Comparison of ENCODE assay signal across 8 mouse cellular contexts in genomic region chr10:20954221-20954620, GRCm38 (mm10). TPM values are rescaled to one million over a fixed set of nuclear protein-coding genes. Genes with fewer than 3 reads are reported as not detected.
DNase-seq lines count a peak whose midpoint lies in the region; ATAC-seq and TF ChIP-seq lines count a peak whose summit lies in the region.

No protein-coding gene starts in this region.

- peak; percentile 61 for ATAC-seq in erythroid progenitor cell, adult 5-6 weeks (replicated peaks; ENCODE audit: low FRiP score, poor library complexity, severe bottlenecking)
- ATAC-seq in hindbrain, embryonic 11.5 days (ENCODE audit: low FRiP score): 0 out of 2 replicates have a peak, but pooled peaks have one; percentile 1

- peak overlapping the region; percentile 51 to 56 for H3K4me3 ChIP-seq in ES-E14 (ENCODE audit: insufficient read depth in 1 of 2, low read depth in 1 of 2, low read length in 2 of 2, poor library complexity in 1 of 2, severe bottlenecking in 1 of 2)
- H3K4me3 ChIP-seq in hindbrain, embryonic 11.5 days (ENCODE audit: low read depth, low read length): peak overlapping the region; percentile 21

- no peaks in the 10 kb centered on the region for H3K27me3 ChIP-seq in hindbrain, embryonic 11.5 days (ENCODE audit: control insufficient read depth, insufficient read depth, low read length)

- peak overlapping the region; percentile 34 for H3K4me2 ChIP-seq in hindbrain, embryonic 11.5 days (replicated peaks; ENCODE audit: low read depth, low read length)

- DNase-seq in ES-E14 (ENCODE audit: low read depth, low spot score): peak; percentile 78
- peak; percentile 97 for DNase-seq in brain, embryonic 14.5 days (ENCODE audit: low read depth)
- DNase-seq in hindbrain, embryonic 11.5 days (ENCODE audit: low spot score): peak; percentile 88
- DNase-seq in layer of hippocampus, postnatal 14 days (ENCODE audit: low spot score in 2 of 2): peak; percentile 68 to 79
- peak; percentile 25 for DNase-seq in lung, postnatal 14 days
- DNase-seq in right cerebral cortex, postnatal 10 days (ENCODE audit: low spot score in 2 of 2): peak; percentile 91 to 92
- no peak for DNase-seq in adipocyte (ENCODE audit: low spot score)

- H3K4me1 ChIP-seq in ES-E14 (ENCODE audit: control insufficient read depth in 2 of 2, insufficient read depth in 2 of 2, low read length in 2 of 2, poor library complexity in 1 of 2): peaks cover 2 to 4% of the 10 kb centered on the region in 2 experiments; a peak in 2 of 4 replicates
- no peaks in the 10 kb centered on the region; the same call in 1 of the 2 replicates for H3K4me1 ChIP-seq in hindbrain, embryonic 11.5 days (replicated peaks; ENCODE audit: control insufficient read depth, insufficient read depth, low read length)

- no peak for TF ChIP-seq POLR2A in brain, embryonic 14.5 days (IDR thresholded peaks at IDR 0.05; ENCODE audit: borderline replicate concordance, extremely low read depth, insufficient read depth, insufficient read length, poor library complexity, severe bottlenecking)

- in situ Hi-C loops in ES-E14 (cut with MboI; ENCODE audit: low sequenced_read_pairs in 2 of 2, unreplicated experiment in 2 of 2): no loop called here

- 28% methylated on average over 26 of the region's 26 CpGs for WGBS in hindbrain, embryonic 11.5 days

- no peak overlapping the region for H3K27ac ChIP-seq in ES-E14 (ENCODE audit: insufficient read depth, low read depth, low read length, poor library complexity, severe bottlenecking)
- no peak overlapping the region for H3K27ac ChIP-seq in hindbrain, embryonic 11.5 days (ENCODE audit: low read depth, low read length)

- no peak for TF ChIP-seq CTCF in brain, embryonic 14.5 days (IDR thresholded peaks at IDR 0.05; ENCODE audit: borderline replicate concordance, extremely low read depth, insufficient read depth, insufficient read length)

- H3K9ac ChIP-seq in ES-E14 (ENCODE audit: insufficient read depth, low read depth, low read length, poor library complexity, severe bottlenecking): peak overlapping the region; percentile 47; the same call in 1 of the 2 replicates
- H3K9ac ChIP-seq in hindbrain, embryonic 11.5 days (ENCODE audit: low read depth, low read length): no peak overlapping the region

- no peaks in the 10 kb centered on the region for H3K36me3 ChIP-seq in ES-E14 (ENCODE audit: control insufficient read depth, insufficient read depth, low read length, poor library complexity, severe bottlenecking)
- H3K36me3 ChIP-seq in hindbrain, embryonic 11.5 days (ENCODE audit: control insufficient read depth, insufficient read depth, low read length): no peaks in the 10 kb centered on the region

- H3K9me3 ChIP-seq in ES-E14 (ENCODE audit: control insufficient read depth, insufficient read depth, low read depth, low read length): no peaks in the 10 kb centered on the region
- no peaks in the 10 kb centered on the region for H3K9me3 ChIP-seq in hindbrain, embryonic 11.5 days (ENCODE audit: control insufficient read depth, low read length)

TF ChIP-seq in ES-E14, 5 proteins besides CTCF, POLR2A, EP300 and RAD21:
- TF ChIP-seq ZC3H11A (IDR thresholded peaks at IDR 0.05; ENCODE audit: borderline replicate concordance, low read depth, low read length) (no peak), CHD2 (IDR thresholded peaks at IDR 0.05; ENCODE audit: low read depth, low read length) (0 out of 2 replicates have a peak, but pooled peaks have one; percentile 33)

RNA-seq across cellular contexts. Expression of gene Ahi1, which starts 1.9 kb away (rescaled TPM):
- total RNA-seq in ES-E14 (2012; rRNA removed): 5.4 and 8.1 TPM in 2 replicates
- 136 and 152 TPM in 2 replicates for polyA plus RNA-seq in brain, embryonic 14.5 days (2012; rRNA removed)
- 29.9 and 50.7 TPM in 2 replicates for total RNA-seq in erythroid progenitor cell, adult 5-6 weeks (2015; ENCODE audit: low replicate concordance)
- 32.0 and 37.4 TPM in 2 replicates for total RNA-seq in erythroid progenitor cell, adult 5-6 weeks (2017; ENCODE audit: low replicate concordance)
- 23.1 and 23.2 TPM in 2 replicates for polyA plus RNA-seq in hindbrain, embryonic 11.5 days (2014; fragmentation: Nextera tagmentation; extraction: Ambion mirVana)
- 100 to 1,000 TPM; 189 to 221 TPM for total RNA-seq in layer of hippocampus, postnatal 14 days (2021)
